Mouse (Mus musculus) stomach, embryonic 16.5 days (tissue): Measurements from ENCODE around the gene Plvap. TPM values are rescaled to one million over a fixed set of nuclear protein-coding genes. Genes with fewer than 3 reads are reported as not detected.

Source experiments
- ATAC-seq: fragments of 200-750 bp; cut with Nextera tagmentation; 2 replicates; pipeline ENCODE4 v1.8.0; 2017; ENCODE audit warnings: moderate number of reproducible peaks, moderate TSS enrichment; ENCODE audit not compliant: insufficient read depth, low FRiP score
- H3K27ac ChIP-seq: fragments of 300-500 bp; sonication (generic); 2 replicates; pipeline ENCODE4 v1.5.1; 2014; ENCODE audit warnings: low read length
- H3K27me3 ChIP-seq: fragments of 300-500 bp; sonication (generic); 2 replicates; pipeline ENCODE4 v1.6.1; 2014; ENCODE audit warnings: low read length, control low read depth, mixed read lengths; ENCODE audit not compliant: control insufficient read depth, insufficient read depth
- H3K36me3 ChIP-seq: fragments of 300-500 bp; sonication (generic); 2 replicates; pipeline ENCODE4 v1.6.1; 2014; ENCODE audit warnings: low read length; ENCODE audit not compliant: control insufficient read depth, insufficient read depth
- H3K4me1 ChIP-seq: fragments of 300-500 bp; sonication (generic); 2 replicates; pipeline ENCODE4 v1.6.1; 2014; ENCODE audit warnings: low read length, control low read depth, mixed read lengths; ENCODE audit not compliant: control insufficient read depth, insufficient read depth
- H3K4me2 ChIP-seq: fragments of 300-500 bp; sonication (generic); 2 replicates; pipeline ENCODE4 v1.6.1; 2014; ENCODE audit warnings: low read depth, low read length, mixed read lengths
- H3K4me3 ChIP-seq: fragments of 300-500 bp; sonication (generic); replicated peaks from 2 replicates; pipeline ENCODE4 v1.5.1; 2014; ENCODE audit warnings: mild to moderate bottlenecking, low read length
- H3K9ac ChIP-seq: fragments of 300-500 bp; sonication (generic); 2 replicates; pipeline ENCODE4 v1.6.1; 2014; ENCODE audit warnings: low read length
- H3K9me3 ChIP-seq: fragments of 300-500 bp; sonication (generic); replicated peaks from 2 replicates; pipeline ENCODE4 v1.6.1; 2016; ENCODE audit warnings: low read length, control low read depth; ENCODE audit not compliant: control insufficient read depth
- WGBS: fragments of 180-500 bp; shearing (Covaris S2); extraction: QIAGEN DNeasy Blood & Tissue Kit; methylation state at CpG from one replicate; pipeline ENCODE4 v1.1.7; 2014; 5-methylcytosine and 5-hydroxymethylcytosine counted together
- polyA plus RNA-seq: library from polyadenylated mRNA; unstranded; fragments of >200 nt; fragmentation: Nextera tagmentation; extraction: Ambion mirVana; gene quantifications from 2 replicates; pipeline ENCODE4 v1.2.1, GENCODE M21; 2015

Gene Plvap
- polyA plus RNA-seq, 1 experiment from 2014 or later: 81.8 TPM

- ATAC-seq: no peak
- H3K36me3 ChIP-seq: no peaks in the 10 kb centered on the region
- peak overlapping the region; percentile 75 for H3K9ac ChIP-seq
- no peaks in the 10 kb centered on the region for H3K9me3 ChIP-seq
- H3K4me3 ChIP-seq: peak overlapping the region; percentile 78
- peak overlapping the region; percentile 81 for H3K4me2 ChIP-seq
- peaks cover 34% of the 10 kb centered on the region for H3K4me1 ChIP-seq
- WGBS: 75% methylated on average over 8 of the region's 8 CpGs
- no peak overlapping the region for H3K27ac ChIP-seq
- no peaks in the 10 kb centered on the region for H3K27me3 ChIP-seq
Observed at GRCm38 (mm10) chr8:71465733-71466132, 45.8 kb downstream of the Plvap start.

DNA sequence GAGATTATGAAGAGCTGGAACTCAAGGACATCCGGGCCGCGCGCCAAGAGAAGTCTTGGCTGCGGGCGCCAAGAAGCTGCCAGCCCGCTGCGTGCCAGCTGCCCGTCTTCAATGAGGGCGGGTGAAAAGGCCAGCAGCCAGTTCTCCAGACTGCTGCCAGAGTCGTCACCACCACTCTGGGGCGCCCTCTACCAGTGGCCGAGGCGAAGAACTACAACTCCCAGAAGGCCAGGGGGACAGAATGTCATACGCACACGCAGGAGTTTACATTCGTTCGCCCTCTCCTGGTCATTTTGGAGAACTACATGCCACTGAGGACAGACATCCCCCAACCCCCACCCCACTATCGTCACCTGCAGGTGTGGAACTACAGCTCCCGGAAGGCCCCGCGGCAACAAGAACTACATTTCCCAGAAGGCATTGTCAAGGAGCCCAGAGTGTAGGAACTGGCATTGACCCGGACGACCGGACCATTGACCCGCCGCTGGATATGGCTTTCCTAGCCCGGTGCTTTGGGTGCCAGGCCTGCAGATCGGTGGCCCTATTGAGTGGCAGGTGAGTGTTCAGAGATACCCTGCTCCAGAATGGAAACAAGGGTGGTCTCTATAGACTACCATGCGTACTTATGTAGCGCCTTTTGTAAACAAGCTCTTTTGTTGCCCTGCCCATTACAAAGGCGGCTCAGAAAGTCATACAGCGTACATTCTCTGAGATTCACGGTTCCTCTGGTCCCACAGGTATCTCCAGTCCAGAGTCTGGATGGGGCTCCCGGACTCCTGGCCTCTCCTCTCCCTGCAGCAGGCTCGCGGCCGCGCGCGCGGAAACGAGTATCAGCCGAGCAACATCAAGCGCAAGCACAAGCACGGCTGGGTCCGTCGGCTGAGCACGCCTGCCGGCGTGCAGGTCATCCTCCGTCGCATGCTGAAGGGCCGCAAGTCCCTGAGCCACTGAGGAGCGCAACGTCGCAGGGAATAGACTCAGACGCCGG is 46.7 kb downstream of the Plvap start, which contains the start of gene Mrpl34:
Gene Mrpl34 (plus strand): TSS at position 447 of the 988 bp plus-strand sequence.
- H3K4me2 ChIP-seq: peak within 1 kb of the TSS; percentile 81
- peaks cover 25% of the 10 kb centered on the region for H3K4me1 ChIP-seq
- no peaks in the 10 kb centered on the region for H3K9me3 ChIP-seq
- peak; percentile 79 for ATAC-seq
- peak within 1 kb of the TSS; percentile 94 for H3K27ac ChIP-seq
- under 1% methylated on average over 59 of the region's 59 CpGs for WGBS
- peak within 1 kb of the TSS; percentile 75 for H3K9ac ChIP-seq
- no peaks in the 10 kb centered on the region for H3K36me3 ChIP-seq
- H3K4me3 ChIP-seq: peak within 1 kb of the TSS; percentile 78
- no peaks in the 10 kb centered on the region for H3K27me3 ChIP-seq

- Histone ChIP-seq H3K4me2 (peak within 1 kb of the TSS; percentile 81), H3K27me3 (no peaks in the 10 kb centered on the region), H3K27ac (peak within 1 kb of the TSS; percentile 94), H3K4me3 (peak within 1 kb of the TSS; percentile 78), H3K36me3 (no peaks in the 10 kb centered on the region; the same call in 1 of the 2 replicates), H3K4me1 (peaks cover 24% of the 10 kb centered on the region), H3K9me3 (no peaks in the 10 kb centered on the region), H3K9ac (peak within 1 kb of the TSS; percentile 82)
- WGBS: under 1% methylated on average over 55 of the region's 55 CpGs
- ATAC-seq: peak; percentile 82
Observed at GRCm38 (mm10) chr8:71463188-71464033, 48.1 kb downstream of the Plvap start, which contains the start of gene Abhd8. Abhd8 (minus strand) TSS chr8:71463655.

GRCm38 (mm10) chr8:71462786-71463185 is 48.8 kb downstream of the Plvap start:
- H3K27ac ChIP-seq: 0 out of 2 replicates have a peak overlapping the region, but pooled peaks have one; percentile 20
- H3K27me3 ChIP-seq: no peaks in the 10 kb centered on the region
- peak overlapping the region; percentile 82 for H3K9ac ChIP-seq
- peaks cover 24% of the 10 kb centered on the region for H3K4me1 ChIP-seq
- no peak for ATAC-seq
- H3K9me3 ChIP-seq: no peaks in the 10 kb centered on the region
- H3K36me3 ChIP-seq: no peaks in the 10 kb centered on the region; the same call in 1 of the 2 replicates
- 4% methylated on average over 16 of the region's 16 CpGs for WGBS
- H3K4me3 ChIP-seq: peak overlapping the region; percentile 78
- H3K4me2 ChIP-seq: peak overlapping the region; percentile 81

DNA sequence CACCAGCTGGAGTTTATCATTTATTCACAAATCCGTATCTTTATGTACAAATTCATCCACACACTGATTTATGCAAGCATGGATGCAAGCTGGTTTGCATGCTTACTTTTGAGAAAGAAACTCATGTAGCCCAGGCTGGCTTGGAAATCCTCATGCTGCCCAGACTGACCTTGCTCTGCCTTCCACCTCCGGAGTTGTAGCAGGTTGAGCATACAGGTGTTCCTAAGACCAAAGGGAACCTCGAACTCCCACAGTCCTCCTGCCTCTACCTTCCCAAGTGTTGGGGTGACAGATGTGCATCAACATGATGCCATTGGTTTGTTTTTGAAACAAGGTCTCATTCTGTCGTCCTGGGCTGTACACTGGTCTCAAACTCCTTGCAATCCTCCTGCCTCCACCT is 49.4 kb downstream of the Plvap start:
- Histone ChIP-seq H3K4me3 (peak overlapping the region; percentile 78; the same call in 1 of the 2 replicates), H3K9ac (peak overlapping the region; percentile 82; the same call in 1 of the 2 replicates)

GRCm38 (mm10) chr8:71461152-71461840 is 50.3 kb downstream of the Plvap start:
- no peaks in the 10 kb centered on the region for H3K9me3 ChIP-seq
- WGBS: 82% methylated on average over 47 of the region's 47 CpGs
- H3K27ac ChIP-seq: no peak overlapping the region
- H3K4me2 ChIP-seq: no peak overlapping the region
- H3K4me3 ChIP-seq: no peak overlapping the region
- peaks cover 27% of the 10 kb centered on the region for H3K4me1 ChIP-seq
- no peaks in the 10 kb centered on the region for H3K27me3 ChIP-seq
- H3K9ac ChIP-seq: no peak overlapping the region
- H3K36me3 ChIP-seq: no peaks in the 10 kb centered on the region; the same call in 1 of the 2 replicates
- no peak for ATAC-seq

More for the DNA sequence above, 49.4 kb downstream of the Plvap start:
- no peaks in the 10 kb centered on the region; the same call in 1 of the 2 replicates for H3K36me3 ChIP-seq
- no peaks in the 10 kb centered on the region for H3K9me3 ChIP-seq
- peaks cover 26% of the 10 kb centered on the region for H3K4me1 ChIP-seq
- no peaks in the 10 kb centered on the region for H3K27me3 ChIP-seq
- 69% methylated on average over 4 of the region's 4 CpGs for WGBS
- no peak for ATAC-seq
- H3K4me2 ChIP-seq: peak overlapping the region; percentile 81
- H3K27ac ChIP-seq: no peak overlapping the region

DNA sequence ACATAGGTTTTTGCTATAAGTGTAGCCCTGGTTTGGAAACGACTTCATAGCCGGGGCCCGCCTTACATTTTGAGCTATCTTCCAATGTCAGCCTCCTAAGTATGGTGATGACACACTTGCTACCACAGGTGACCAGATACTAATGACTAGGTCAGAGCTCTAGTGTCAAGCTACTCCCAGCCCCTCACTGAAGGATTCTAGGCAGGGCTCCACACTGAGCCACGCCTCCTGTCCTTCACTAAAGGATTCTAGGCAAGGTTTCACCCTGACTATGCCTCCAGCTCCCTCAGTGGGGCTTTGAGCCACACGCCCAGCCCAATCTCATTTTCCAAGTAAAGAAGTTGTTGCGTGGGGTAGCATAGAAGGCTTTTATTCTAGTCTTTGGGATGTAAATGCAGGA is 50.8 kb downstream of the Plvap start:
- ATAC-seq: no peak
- Histone ChIP-seq H3K4me2 (no peak overlapping the region), H3K9ac (no peak overlapping the region), H3K4me1 (peaks cover 24% of the 10 kb centered on the region), H3K27ac (no peak overlapping the region), H3K27me3 (no peaks in the 10 kb centered on the region), H3K36me3 (no peaks in the 10 kb centered on the region; the same call in 1 of the 2 replicates), H3K4me3 (no peak overlapping the region), H3K9me3 (no peaks in the 10 kb centered on the region)
- WGBS: 93% methylated on average over 6 of the region's 6 CpGs

- no peak for ATAC-seq
- no peak overlapping the region for H3K9ac ChIP-seq
- H3K27ac ChIP-seq: no peak overlapping the region
- 81% methylated on average over 20 of the region's 20 CpGs for WGBS
- no peak overlapping the region for H3K4me3 ChIP-seq
- H3K36me3 ChIP-seq: no peaks in the 10 kb centered on the region; the same call in 1 of the 2 replicates
- no peak overlapping the region for H3K4me2 ChIP-seq
- no peaks in the 10 kb centered on the region for H3K9me3 ChIP-seq
- no peaks in the 10 kb centered on the region for H3K27me3 ChIP-seq
- peaks cover 10% of the 10 kb centered on the region; the same call in 1 of the 2 replicates for H3K4me1 ChIP-seq
Observed at GRCm38 (mm10) chr8:71457659-71458270, 53.8 kb downstream of the Plvap start.
